Mouse (Mus musculus) stomach, adult 2 months (tissue): Measurements from ENCODE around the gene C1s1. TPM values are rescaled to one million over a fixed set of nuclear protein-coding genes. Genes with fewer than 3 reads are reported as not detected.

Experiments
- polyA plus RNA-seq: library from polyadenylated mRNA; depleted of rRNA; stranded (reverse); fragments of >200 nt; gene quantifications from 2 replicates; pipeline ENCODE4 v1.2.3, GENCODE M21; 2012; rRNA removed

The C1s1 gene
- polyA plus RNA-seq: 6.9 and 17.4 TPM in 2 replicates

DNA sequence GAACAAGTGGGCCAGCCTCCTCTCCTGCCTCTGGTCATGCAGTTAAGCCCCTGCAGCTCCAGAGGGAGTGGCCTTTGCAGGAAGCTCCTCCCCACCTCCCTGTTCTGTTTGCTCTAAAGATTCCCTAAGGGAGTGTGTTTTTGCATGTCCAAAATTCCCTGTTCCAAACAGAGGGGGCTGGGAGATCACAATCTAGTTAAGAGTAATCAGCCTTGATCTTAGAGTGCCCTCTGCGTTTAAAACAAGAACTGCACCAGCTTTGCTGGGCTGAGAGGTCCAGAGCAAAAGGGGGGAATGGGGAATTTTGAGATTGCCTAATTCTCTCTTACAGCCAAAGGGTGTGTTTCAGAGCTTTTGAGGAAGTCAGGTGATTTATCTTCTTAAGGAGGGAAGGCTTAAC is at the start of gene C1s1:
TSS of gene C1s1 (minus strand) at position 76 of the 400 bp plus-strand sequence.

DNA sequence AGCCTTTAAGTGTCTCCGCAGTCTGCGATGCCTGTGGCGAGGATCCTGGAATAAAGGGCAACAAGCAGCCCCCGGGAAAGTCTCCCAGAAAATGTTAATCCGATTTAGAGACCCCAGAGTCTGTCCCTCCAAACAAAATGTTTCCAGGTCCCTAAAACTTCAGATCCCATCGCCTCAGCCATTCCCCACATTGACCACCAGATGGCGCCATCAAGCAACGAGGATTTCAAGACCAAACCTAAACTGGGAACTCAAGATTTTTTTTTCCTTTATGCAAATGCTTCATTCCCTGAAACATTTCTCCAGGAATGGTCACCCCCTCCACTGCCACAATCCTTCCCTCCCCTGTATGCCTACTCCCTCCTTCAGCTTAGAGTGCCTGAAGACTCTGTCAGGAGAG is 27.9 kb upstream of the C1s1 start, which contains the start of gene C1rb:
TSS of gene C1rb (plus strand) at position 269 of the 400 bp plus-strand sequence.

GRCm38 (mm10) chr6:124512355-124512836 is 29.8 kb downstream of the C1s1 start, which contains the start of gene C1ra:
Gene C1ra, plus strand, starts transcription at chr6:124512405.

DNA sequence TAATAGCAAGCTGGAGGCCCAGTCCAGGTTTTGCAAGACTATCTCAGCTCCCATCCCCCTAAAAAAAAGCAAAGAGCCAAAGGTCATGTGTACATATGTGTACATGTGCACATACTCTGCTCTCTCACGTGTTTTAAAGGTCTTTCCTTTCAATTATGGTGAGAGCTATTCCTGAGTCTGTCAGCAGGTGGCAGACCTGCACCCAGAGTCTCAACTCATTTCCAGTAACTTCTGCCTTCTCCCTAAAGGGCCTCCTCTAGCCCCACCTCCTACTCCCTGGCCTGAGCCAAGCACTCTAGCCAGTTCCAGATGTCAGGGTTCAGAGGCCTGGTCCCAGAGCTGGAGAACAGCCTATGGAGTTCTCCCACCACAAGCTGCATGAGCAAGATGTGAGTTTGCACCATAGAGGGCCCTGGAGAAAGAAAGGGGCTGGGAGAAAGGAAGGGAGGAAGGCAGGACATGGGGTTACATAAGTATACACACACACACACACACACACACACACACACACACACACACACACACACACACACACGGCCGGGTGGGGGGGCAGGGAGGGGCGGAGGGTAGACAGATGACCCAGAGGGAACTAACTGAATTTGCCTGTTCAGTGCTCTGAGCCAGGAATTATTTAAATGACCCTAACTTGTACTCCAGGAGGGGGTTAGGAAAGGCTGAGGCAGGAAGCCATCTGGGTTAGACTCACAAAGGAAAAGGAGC is 49.2 kb downstream of the C1s1 start, which contains the start of gene C1rl:
TSS of gene C1rl (plus strand) at position 272 of the 720 bp plus-strand sequence.

Other genes with a start within 250 kb of the C1s1 start
- gene Cd163, start 237.7 kb downstream of the C1s1 start, polyA plus RNA-seq: 0.13 and 0.24 TPM in 2 replicates
- gene Pex5, start 127.3 kb downstream of the C1s1 start, polyA plus RNA-seq: 10.4 and 12.1 TPM in 2 replicates
- 0.78 and 1.2 TPM in 2 replicates for gene Clstn3, start 77.6 kb downstream of the C1s1 start, polyA plus RNA-seq
- 0.45 and 0.93 TPM in 2 replicates for gene C1rl, start 49.2 kb downstream of the C1s1 start, polyA plus RNA-seq
- gene C1ra, start 30.0 kb downstream of the C1s1 start, polyA plus RNA-seq: 8.6 and 12.3 TPM in 2 replicates
- 0.09 and 0.12 TPM in 2 replicates for gene C1rb, start 27.9 kb upstream of the C1s1 start, polyA plus RNA-seq
- gene C1s2, start 93.7 kb upstream of the C1s1 start, polyA plus RNA-seq: not detected in 2 replicates
- 46.7 and 49.3 TPM in 2 replicates for gene Lpcat3, start 120.7 kb upstream of the C1s1 start, polyA plus RNA-seq
- 9.4 and 10.8 TPM in 2 replicates for gene Emg1, start 169.8 kb upstream of the C1s1 start, polyA plus RNA-seq
- 83.4 and 111 TPM in 2 replicates for gene Phb2, start 170.0 kb upstream of the C1s1 start, polyA plus RNA-seq
- 9.1 and 9.5 TPM in 2 replicates for gene Ptpn6, start 196.4 kb upstream of the C1s1 start, polyA plus RNA-seq
- 80.8 and 106 TPM in 2 replicates for gene Grcc10, start 199.0 kb upstream of the C1s1 start, polyA plus RNA-seq
- gene Gm45234, start 213.7 kb upstream of the C1s1 start, polyA plus RNA-seq: not detected in 2 replicates
- gene Atn1, start 214.2 kb upstream of the C1s1 start, polyA plus RNA-seq: 38.7 and 38.9 TPM in 2 replicates
- 4.7 and 5.5 TPM in 2 replicates for gene Eno2, start 227.3 kb upstream of the C1s1 start, polyA plus RNA-seq
- 0.13 and 0.26 TPM in 2 replicates for gene Lrrc23, start 237.4 kb upstream of the C1s1 start, polyA plus RNA-seq